Mouse (Mus musculus): ENCODE data around the gene Kank1.

The Kank1 gene

GRCm38 (mm10) chr19:25220611-25221010, 16.2 kb upstream of the Kank1 start:
- Histone ChIP-seq H3K4me3 (replicated peaks; ENCODE audit: low read length) (no peak overlapping the region), H3K4me1 (replicated peaks; ENCODE audit: low read depth, low read length) (peaks cover 19% of the 10 kb centered on the region), H3K36me3 (ENCODE audit: insufficient read depth, low read length) (no peaks in the 10 kb centered on the region), H3K9me3 (ENCODE audit: low read length) (no peaks in the 10 kb centered on the region), H3K27me3 (ENCODE audit: insufficient read depth, low read length) (no peaks in the 10 kb centered on the region)
- no peak for TF ChIP-seq NANOG (IDR thresholded peaks at IDR 0.05; ENCODE audit: borderline replicate concordance, low read length)
- TF ChIP-seq POU5F1 (IDR thresholded peaks at IDR 0.05; ENCODE audit: borderline replicate concordance, low read length) = no peak
- TF ChIP-seq CTCF (conservative IDR thresholded peaks at IDR 0.05; ENCODE audit: low read length) = no peak

GRCm38 (mm10) chr19:25221964-25222640, 14.7 kb upstream of the Kank1 start:
- Histone ChIP-seq H3K4me3 (replicated peaks; ENCODE audit: low read length) (no peak overlapping the region), H3K36me3 (ENCODE audit: insufficient read depth, low read length) (no peaks in the 10 kb centered on the region), H3K9me3 (ENCODE audit: low read length) (no peaks in the 10 kb centered on the region), H3K27me3 (ENCODE audit: insufficient read depth, low read length) (no peaks in the 10 kb centered on the region), H3K4me1 (replicated peaks; ENCODE audit: low read depth, low read length) (peaks cover 15% of the 10 kb centered on the region)
- TF ChIP-seq NANOG (IDR thresholded peaks at IDR 0.05; ENCODE audit: borderline replicate concordance, low read length) (no peak), POU5F1 (IDR thresholded peaks at IDR 0.05; ENCODE audit: borderline replicate concordance, low read length) (no peak), CTCF (conservative IDR thresholded peaks at IDR 0.05; ENCODE audit: low read length) (no peak)

DNA sequence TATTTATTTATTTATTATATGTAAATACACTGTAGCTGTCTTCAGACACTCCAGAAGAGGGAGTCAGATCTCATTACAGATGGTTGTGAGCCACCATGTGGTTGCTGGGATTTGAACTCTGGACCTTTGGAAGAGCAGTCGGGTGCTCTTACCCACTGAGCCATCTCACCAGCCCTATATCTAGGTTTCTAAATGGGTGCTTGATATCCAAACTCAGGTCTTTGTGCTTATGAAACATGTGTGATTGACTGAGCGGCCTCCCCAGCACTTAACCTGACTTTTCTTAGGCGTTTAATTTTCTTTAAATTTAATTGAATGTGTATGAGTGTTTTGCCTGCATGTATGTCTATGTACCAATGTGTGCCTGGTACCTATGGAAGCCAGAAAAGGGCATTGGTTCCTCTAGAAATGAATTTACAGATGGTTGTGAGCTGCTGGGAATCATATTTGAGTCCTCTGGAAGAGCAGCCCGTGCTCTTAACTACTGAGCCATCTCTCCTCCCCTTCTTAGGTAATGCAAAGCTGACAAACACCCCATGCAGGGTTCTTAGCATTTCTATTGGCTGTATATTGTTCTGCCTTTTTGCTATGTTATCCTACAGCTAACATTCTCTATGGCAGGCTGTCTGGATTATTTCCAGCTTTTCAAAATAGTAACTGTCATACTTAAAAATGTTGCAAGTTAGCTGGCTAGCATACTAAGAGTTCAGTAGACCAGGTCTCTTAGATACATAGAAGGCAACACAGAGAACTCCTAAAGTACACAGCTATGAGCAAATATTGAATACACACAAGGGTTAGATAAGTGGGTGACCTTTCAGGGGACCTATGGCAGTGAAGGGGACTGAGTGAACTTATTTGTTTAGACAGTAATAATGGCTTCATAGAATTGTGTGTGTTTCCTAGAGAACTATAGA, 6.5 kb upstream of the Kank1 start:
- TF ChIP-seq NANOG (IDR thresholded peaks at IDR 0.05; ENCODE audit: borderline replicate concordance, low read length) (no peak), CTCF (conservative IDR thresholded peaks at IDR 0.05; ENCODE audit: low read length) (no peak), POU5F1 (IDR thresholded peaks at IDR 0.05; ENCODE audit: borderline replicate concordance, low read length) (no peak)
- peaks cover 26% of the 10 kb centered on the region for H3K4me1 ChIP-seq (replicated peaks; ENCODE audit: low read depth, low read length)
- H3K9me3 ChIP-seq (ENCODE audit: low read length) = no peaks in the 10 kb centered on the region
- no peaks in the 10 kb centered on the region for H3K36me3 ChIP-seq (ENCODE audit: insufficient read depth, low read length)
- H3K4me3 ChIP-seq (replicated peaks; ENCODE audit: low read length) = no peak overlapping the region
- H3K27me3 ChIP-seq (ENCODE audit: insufficient read depth, low read length) = peaks cover 4% of the 10 kb centered on the region

GRCm38 (mm10) chr19:25230975-25231334, 5.8 kb upstream of the Kank1 start:
- H3K9me3 ChIP-seq (ENCODE audit: low read length) = no peaks in the 10 kb centered on the region
- H3K4me1 ChIP-seq (replicated peaks; ENCODE audit: low read depth, low read length) = peaks cover 27% of the 10 kb centered on the region
- no peak for TF ChIP-seq CTCF (conservative IDR thresholded peaks at IDR 0.05; ENCODE audit: low read length)
- TF ChIP-seq NANOG (IDR thresholded peaks at IDR 0.05; ENCODE audit: borderline replicate concordance, low read length) = no peak
- no peak for TF ChIP-seq POU5F1 (IDR thresholded peaks at IDR 0.05; ENCODE audit: borderline replicate concordance, low read length)
- peaks cover 8% of the 10 kb centered on the region for H3K27me3 ChIP-seq (ENCODE audit: insufficient read depth, low read length)
- no peak overlapping the region for H3K4me3 ChIP-seq (replicated peaks; ENCODE audit: low read length)
- H3K36me3 ChIP-seq (ENCODE audit: insufficient read depth, low read length) = no peaks in the 10 kb centered on the region

DNA sequence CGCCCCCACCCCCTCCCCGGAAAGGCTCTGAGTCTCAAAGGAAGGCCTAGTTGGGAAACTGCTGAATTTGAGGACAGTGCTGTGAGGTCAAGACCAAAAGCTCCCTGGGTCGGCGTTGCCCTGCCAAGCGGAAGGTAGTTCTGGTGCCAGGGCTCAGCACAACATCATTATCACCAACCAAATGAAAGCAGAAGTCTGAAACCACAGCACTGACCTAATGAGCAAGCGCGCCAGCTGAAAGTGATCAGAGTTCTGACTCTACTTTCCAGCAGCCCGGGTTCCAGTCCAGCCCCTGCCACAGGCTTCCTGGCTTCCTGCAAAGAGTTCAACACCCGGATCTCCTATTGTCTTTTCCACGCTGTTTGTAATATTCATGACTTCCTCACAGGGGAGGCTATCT, 4.7 kb upstream of the Kank1 start:
- Histone ChIP-seq H3K4me1 (replicated peaks; ENCODE audit: low read depth, low read length) (peaks cover 31% of the 10 kb centered on the region), H3K4me3 (replicated peaks; ENCODE audit: low read length) (no peak overlapping the region), H3K9me3 (ENCODE audit: low read length) (no peaks in the 10 kb centered on the region), H3K27me3 (ENCODE audit: insufficient read depth, low read length) (peaks cover 12% of the 10 kb centered on the region), H3K36me3 (ENCODE audit: insufficient read depth, low read length) (no peaks in the 10 kb centered on the region)
- TF ChIP-seq NANOG (IDR thresholded peaks at IDR 0.05; ENCODE audit: borderline replicate concordance, low read length) = no peak
- no peak for TF ChIP-seq CTCF (conservative IDR thresholded peaks at IDR 0.05; ENCODE audit: low read length)
- no peak for TF ChIP-seq POU5F1 (IDR thresholded peaks at IDR 0.05; ENCODE audit: borderline replicate concordance, low read length)

DNA sequence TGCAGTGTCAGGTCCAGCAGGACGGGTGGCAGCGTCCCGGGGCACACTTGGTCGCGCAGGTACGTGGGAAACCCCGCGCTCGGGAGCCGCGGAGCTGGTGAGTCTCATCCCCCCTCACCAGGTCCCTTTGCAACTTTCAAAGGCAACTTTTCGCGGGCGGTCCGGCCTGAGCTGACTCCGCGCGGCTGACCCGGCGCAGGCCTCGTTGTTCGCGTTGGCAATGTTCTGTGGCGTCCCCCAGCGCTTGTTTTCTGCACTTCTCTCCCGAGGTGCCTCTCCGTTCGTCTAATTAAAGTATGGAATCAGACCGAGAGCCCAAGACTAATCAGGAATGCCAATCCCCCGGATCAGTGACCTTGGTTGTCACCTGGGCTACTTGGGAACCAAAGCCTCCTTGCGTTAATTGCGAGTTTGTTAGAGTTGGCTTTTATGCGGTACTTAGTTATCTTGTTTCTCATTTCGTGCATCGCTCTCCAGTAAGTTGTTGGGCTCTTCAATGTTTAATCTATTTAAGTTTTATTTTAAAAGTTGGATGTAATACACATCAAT, 791 bp downstream of the Kank1 start:
- Histone ChIP-seq H3K36me3 (ENCODE audit: insufficient read depth, low read length) (no peaks in the 10 kb centered on the region), H3K9me3 (ENCODE audit: low read length) (no peaks in the 10 kb centered on the region), H3K4me1 (replicated peaks; ENCODE audit: low read depth, low read length) (peaks cover 30% of the 10 kb centered on the region), H3K4me3 (replicated peaks; ENCODE audit: low read length) (peak overlapping the region; percentile 93), H3K27me3 (ENCODE audit: insufficient read depth, low read length) (peaks cover 30% of the 10 kb centered on the region)
- TF ChIP-seq CTCF (conservative IDR thresholded peaks at IDR 0.05; ENCODE audit: low read length) = no peak

- peak overlapping the region; percentile 93 for H3K4me3 ChIP-seq (replicated peaks; ENCODE audit: low read length)
- no peaks in the 10 kb centered on the region for H3K36me3 ChIP-seq (ENCODE audit: insufficient read depth, low read length)
- H3K27me3 ChIP-seq (ENCODE audit: insufficient read depth, low read length) = peaks cover 30% of the 10 kb centered on the region
- H3K4me1 ChIP-seq (replicated peaks; ENCODE audit: low read depth, low read length) = peaks cover 31% of the 10 kb centered on the region
- H3K9me3 ChIP-seq (ENCODE audit: low read length) = no peaks in the 10 kb centered on the region
- no peak for TF ChIP-seq NANOG (IDR thresholded peaks at IDR 0.05; ENCODE audit: borderline replicate concordance, low read length)
- no peak for TF ChIP-seq POU5F1 (IDR thresholded peaks at IDR 0.05; ENCODE audit: borderline replicate concordance, low read length)
- no peak for TF ChIP-seq CTCF (conservative IDR thresholded peaks at IDR 0.05; ENCODE audit: low read length)
Observed at GRCm38 (mm10) chr19:25238121-25238520, 1.3 kb downstream of the Kank1 start.

DNA sequence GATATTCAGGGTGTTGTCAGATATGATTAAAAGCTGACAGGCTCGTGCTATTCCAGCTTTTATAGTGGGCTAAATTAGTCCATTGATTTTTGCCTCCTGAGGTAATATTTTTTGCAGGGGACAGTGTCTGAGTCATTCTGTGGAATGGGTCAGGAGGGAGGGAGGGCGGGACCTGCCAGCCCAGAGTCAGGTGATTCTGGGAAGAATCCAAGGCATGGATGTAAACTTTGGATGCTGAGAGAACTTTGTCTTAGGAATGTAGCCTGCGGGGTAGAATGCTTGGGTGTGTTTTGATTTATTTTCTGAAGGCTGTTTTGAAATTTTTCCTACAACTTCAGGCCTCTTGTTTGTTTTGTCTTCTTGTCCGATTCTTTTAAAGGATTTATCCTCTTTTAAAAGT, 6.8 kb downstream of the Kank1 start:
- Histone ChIP-seq H3K36me3 (ENCODE audit: insufficient read depth, low read length) (no peaks in the 10 kb centered on the region), H3K27me3 (ENCODE audit: insufficient read depth, low read length) (peaks cover 12% of the 10 kb centered on the region), H3K4me1 (replicated peaks; ENCODE audit: low read depth, low read length) (peaks cover 23% of the 10 kb centered on the region), H3K4me3 (replicated peaks; ENCODE audit: low read length) (no peak overlapping the region), H3K9me3 (ENCODE audit: low read length) (no peaks in the 10 kb centered on the region)
- no peak for TF ChIP-seq NANOG (IDR thresholded peaks at IDR 0.05; ENCODE audit: borderline replicate concordance, low read length)
- no peak for TF ChIP-seq POU5F1 (IDR thresholded peaks at IDR 0.05; ENCODE audit: borderline replicate concordance, low read length)
- no peak for TF ChIP-seq CTCF (conservative IDR thresholded peaks at IDR 0.05; ENCODE audit: low read length)
